Mouse (Mus musculus) C2C12 (cell line): ENCODE measurements around the gene Atp6v0d1.

Experiments
- CEBPB ChIP-seq: IDR thresholded peaks from one replicate; pipeline ENCODE4 v1.6.1; 2011; ENCODE audit warnings: low read depth, mild to moderate bottlenecking, control low read depth, moderate library complexity
- CTCF ChIP-seq: IDR thresholded peaks from one replicate; pipeline ENCODE4 v1.5.1; 2011; ENCODE audit not compliant: control insufficient read depth, insufficient read depth, insufficient read length
- FOSL1 ChIP-seq: IDR thresholded peaks from one replicate; pipeline ENCODE4 v1.8.0; 2011; ENCODE audit warnings: mild to moderate bottlenecking, low read length; ENCODE audit not compliant: poor library complexity, insufficient read depth, severe bottlenecking
- MAX ChIP-seq: IDR thresholded peaks from one replicate; pipeline ENCODE4 v1.6.1; 2011; ENCODE audit warnings: mild to moderate bottlenecking, control low read depth
- MYOD1 ChIP-seq: IDR thresholded peaks from one replicate; pipeline ENCODE4 v1.6.1; 2011; ENCODE audit warnings: low read depth; ENCODE audit not compliant: control insufficient read depth, insufficient read length
- USF1 ChIP-seq: IDR thresholded peaks from one replicate; pipeline ENCODE4 v1.6.1; 2011; ENCODE audit warnings: low read depth, mild to moderate bottlenecking, control low read depth, moderate library complexity

DNA sequence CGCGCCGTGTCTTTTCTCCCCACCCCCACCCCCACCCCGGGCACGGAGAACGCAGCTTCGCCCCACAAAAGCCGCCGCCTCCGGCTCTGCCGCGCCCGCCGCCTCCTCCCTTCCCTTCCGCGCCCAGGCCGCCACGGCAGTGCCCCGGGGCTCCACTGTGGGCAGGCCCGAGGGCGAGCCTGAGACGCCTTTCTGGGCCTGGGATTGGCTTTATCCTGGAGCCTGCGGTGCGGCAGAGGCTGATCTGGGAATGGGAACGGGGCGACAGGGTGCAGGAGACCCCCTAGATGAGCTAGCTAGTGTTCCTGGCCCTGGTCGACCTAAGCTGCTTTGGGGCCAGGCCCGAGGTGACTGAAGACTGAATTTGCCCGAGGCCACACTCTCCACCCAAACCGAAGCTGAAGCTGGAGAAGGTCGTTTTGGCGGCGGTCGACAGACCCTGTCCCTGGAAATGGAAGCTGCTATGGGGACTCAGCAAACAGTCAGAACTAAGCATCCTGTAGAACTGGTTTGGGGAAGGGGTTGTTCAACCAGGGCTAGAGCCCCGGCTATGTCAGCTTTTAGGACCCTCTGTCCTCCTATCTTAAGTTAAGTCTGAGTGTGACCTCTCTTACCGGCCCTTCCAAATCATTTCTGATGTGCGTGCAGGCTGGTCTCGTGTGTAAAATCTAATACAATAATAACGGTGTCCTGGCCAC is 39.8 kb upstream of the Atp6v0d1 start:
- TF ChIP-seq USF1 (no peak), CTCF (no peak), MAX (no peak), FOSL1 (no peak), CEBPB (no peak), MYOD1 (no peak)
